Mouse (Mus musculus): ENCODE results near the gene Tbc1d24. TPM values are rescaled to one million over a fixed set of nuclear protein-coding genes. Genes with fewer than 3 reads are reported as not detected.
A peak's percentile ranks its signal among the peaks of the same experiment; 100 is the strongest.

The Tbc1d24 gene
- polyA plus RNA-seq, 1 experiment from 2014 or later = 30.7 TPM

DNA sequence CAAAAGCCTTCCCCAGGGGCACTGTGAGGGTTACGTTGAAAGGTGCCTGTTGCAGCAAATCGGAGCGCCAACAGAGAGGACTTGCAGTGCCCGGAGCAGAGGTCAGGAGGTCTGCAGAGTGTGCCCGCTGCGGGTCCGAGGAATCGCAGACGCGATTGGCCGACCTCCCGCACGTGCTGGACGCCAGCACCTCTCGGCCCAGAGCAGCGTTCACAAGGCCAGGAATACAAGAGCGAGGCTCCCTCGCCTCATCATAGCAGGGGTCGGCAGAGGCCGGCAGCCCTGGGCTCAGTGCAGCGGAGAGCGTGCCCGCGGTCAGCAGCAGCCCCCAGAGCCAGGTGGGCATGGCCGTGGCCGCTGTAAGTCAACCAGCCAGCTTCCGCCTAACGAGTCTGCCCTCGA is 3.3 kb upstream of the Tbc1d24 start:
- Histone ChIP-seq H3K36me3 (replicated peaks) (no peaks in the 10 kb centered on the region), H3K9me3 (no peaks in the 10 kb centered on the region), H3K4me2 (peak overlapping the region; percentile 94), H3K4me3 (peak overlapping the region; percentile 43), H3K27me3 (replicated peaks) (0 out of 2 replicates have a peak, but pooled peaks cover 7% of the 10 kb centered on the region), H3K4me1 (peaks cover 71% of the 10 kb centered on the region), H3K27ac (peak overlapping the region; percentile 53), H3K9ac (peak overlapping the region; percentile 53)
- 1% methylated on average over 29 of the region's 29 CpGs for WGBS
- ATAC-seq (replicated peaks) = no peak

DNA sequence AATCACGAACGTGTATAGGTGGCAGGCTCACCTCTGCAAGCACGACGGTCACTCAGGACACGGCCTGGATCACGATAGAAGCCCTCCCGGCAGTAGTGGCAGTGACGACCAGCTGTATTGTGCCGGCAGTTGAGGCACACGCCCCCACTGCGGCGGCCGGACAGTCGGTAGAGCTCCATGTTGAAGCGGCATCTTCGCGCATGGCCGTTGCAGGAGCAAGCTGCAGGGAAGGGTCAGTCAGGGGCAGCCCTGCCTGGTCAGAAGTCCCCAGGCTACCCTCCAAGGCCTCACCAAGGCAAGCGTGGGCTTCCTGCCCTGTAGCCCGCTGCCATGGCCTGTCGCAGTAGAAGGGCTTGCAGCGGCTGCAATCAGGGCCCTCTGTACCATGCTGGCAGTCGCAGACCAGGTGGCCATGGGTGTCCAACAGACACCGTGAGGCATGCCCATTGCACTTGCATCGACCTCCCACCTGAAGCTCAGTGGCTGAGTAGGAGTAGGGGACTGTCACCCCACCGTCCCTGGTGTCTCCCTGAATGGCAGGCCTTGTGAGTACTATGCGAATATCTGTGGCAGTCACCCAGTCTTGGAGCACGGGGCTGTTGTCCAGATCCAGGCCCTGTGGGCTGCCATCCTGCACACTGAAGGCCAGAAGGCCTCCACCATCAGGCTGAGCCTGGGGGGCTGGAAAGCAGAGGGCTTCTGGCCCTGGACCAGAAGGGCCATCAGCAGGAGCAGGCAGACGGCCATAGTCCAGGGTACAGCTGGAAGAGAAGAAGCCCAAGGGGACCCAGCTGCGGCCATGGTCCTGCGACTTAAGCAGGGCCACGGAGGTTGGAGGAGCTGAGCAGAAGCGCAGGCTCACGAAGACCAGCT is 2.6 kb upstream of the Tbc1d24 start:
- Histone ChIP-seq H3K27me3 (replicated peaks) (0 out of 2 replicates have a peak, but pooled peaks cover 7% of the 10 kb centered on the region), H3K4me3 (peak overlapping the region; percentile 43), H3K27ac (0 out of 2 replicates have a peak overlapping the region, but pooled peaks have one; percentile 53), H3K36me3 (replicated peaks) (no peaks in the 10 kb centered on the region), H3K4me2 (peak overlapping the region; percentile 94), H3K9ac (peak overlapping the region; percentile 53; the same call in 1 of the 2 replicates), H3K4me1 (peaks cover 78% of the 10 kb centered on the region), H3K9me3 (no peaks in the 10 kb centered on the region)
- 63% methylated on average over 34 of the region's 34 CpGs for WGBS
- ATAC-seq (replicated peaks) = no peak

DNA sequence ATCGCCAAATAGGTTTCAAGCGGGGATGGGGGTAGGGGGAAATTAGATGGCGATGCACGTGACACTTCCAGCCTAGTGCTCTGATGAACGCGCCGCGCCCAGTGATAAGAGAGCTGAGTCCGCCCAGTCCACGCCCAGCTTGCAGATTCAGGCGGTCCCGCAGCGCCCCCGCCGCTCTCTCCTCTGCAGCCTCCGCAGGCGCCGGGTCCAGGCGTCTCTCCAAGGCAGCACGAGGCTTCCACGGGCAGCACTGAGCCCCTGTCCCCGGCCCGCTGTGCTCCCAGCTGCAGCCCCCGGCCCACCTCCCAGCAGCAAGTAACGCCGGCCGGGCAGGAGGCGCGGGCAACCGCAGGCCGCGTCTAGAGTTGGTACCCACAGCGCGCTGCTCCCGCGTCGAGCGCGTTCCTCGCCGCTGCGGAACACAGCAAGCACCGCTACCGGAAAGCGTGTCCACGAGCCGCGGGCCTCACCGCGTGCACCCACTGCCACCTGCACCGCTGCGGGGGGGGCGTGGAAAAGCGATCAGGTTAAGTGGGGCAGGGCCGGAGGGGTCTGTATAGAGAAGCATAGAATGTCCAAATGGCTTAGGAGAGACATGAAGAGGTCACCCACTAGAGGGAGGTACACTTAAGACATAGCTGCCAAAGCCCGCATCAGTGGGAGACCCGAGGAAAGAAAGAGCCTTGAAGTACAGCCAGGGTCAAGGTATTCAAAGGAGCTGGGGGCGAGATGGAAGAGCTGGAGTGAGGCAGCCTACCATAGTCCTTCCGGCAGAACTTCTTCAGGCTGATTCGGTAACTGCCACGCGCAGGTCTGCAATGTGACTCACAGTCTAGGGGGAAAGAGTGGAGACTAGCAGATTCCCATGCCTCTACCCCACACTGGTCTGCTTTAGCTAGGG is 1.3 kb upstream of the Tbc1d24 start:
- WGBS = 5% methylated on average over 61 of the region's 62 CpGs
- Histone ChIP-seq H3K9me3 (no peaks in the 10 kb centered on the region), H3K9ac (peak overlapping the region; percentile 45), H3K4me3 (peak overlapping the region; percentile 69), H3K4me2 (peak overlapping the region; percentile 94), H3K27ac (peak overlapping the region; percentile 81), H3K27me3 (replicated peaks) (0 out of 2 replicates have a peak, but pooled peaks cover 7% of the 10 kb centered on the region), H3K36me3 (replicated peaks) (no peaks in the 10 kb centered on the region), H3K4me1 (peaks cover 78% of the 10 kb centered on the region)
- peak; percentile 31 for ATAC-seq (replicated peaks)

DNA sequence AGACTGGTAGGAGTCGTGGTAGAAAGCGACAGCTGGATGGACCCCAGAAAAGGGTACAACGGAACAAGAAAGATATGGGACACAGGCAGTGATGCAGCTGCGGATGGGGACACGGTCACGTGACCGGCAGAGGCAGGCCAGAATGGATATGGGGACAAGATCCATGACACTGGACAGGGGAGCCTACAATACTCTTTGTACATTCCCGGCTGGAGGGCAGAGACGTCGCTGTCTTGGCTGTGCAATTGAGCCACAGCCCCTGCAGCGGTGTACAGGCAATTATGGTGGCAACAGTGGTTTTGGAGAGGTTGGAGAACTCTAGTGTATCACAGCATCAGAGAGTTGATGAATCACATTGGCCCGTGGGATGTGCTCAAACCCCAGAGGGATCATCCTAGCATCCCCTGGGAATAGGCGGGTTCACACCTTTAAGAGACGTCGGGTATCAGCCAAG is 573 bp upstream of the Tbc1d24 start:
- peak; percentile 30 for ATAC-seq (replicated peaks)
- Histone ChIP-seq H3K4me3 (peak overlapping the region; percentile 69), H3K27ac (peak overlapping the region; percentile 81), H3K9me3 (no peaks in the 10 kb centered on the region), H3K27me3 (replicated peaks) (0 out of 2 replicates have a peak, but pooled peaks cover 7% of the 10 kb centered on the region), H3K36me3 (replicated peaks) (no peaks in the 10 kb centered on the region), H3K9ac (peak overlapping the region; percentile 74), H3K4me2 (peak overlapping the region; percentile 94), H3K4me1 (peaks cover 70% of the 10 kb centered on the region)
- WGBS = 6% methylated on average over 15 of the region's 15 CpGs

DNA sequence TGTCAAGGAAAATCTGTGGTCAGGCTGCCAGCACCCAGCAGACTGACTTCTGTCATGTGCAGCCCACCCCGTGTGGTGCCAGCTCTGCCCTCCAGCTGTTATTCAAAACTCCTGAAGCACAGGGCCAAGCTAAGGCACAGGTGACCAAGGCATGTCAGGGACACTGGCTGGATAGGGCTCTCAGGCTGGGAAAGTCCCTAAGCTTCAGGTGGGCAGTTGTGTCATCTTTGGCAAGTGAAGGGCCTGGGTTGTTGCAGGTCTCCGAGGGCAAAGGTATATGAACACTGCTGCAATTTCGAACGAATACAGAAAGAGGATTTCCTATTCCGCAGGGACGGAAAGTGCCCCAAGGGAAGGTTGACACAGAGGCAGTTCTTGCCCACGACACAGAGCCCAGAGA is 516 bp downstream of the Tbc1d24 start:
- H3K4me1 ChIP-seq = peaks cover 77% of the 10 kb centered on the region
- H3K4me3 ChIP-seq = peak overlapping the region; percentile 69
- WGBS = 8% methylated on average over 7 of the region's 7 CpGs
- peak overlapping the region; percentile 94 for H3K4me2 ChIP-seq
- H3K27me3 ChIP-seq (replicated peaks) = 0 out of 2 replicates have a peak, but pooled peaks cover 7% of the 10 kb centered on the region
- peak overlapping the region; percentile 74 for H3K9ac ChIP-seq
- H3K9me3 ChIP-seq = no peaks in the 10 kb centered on the region
- 0 out of 2 replicates have a peak, but pooled peaks have one; percentile 3 for ATAC-seq (replicated peaks)
- peak overlapping the region; percentile 81; the same call in 1 of the 2 replicates for H3K27ac ChIP-seq
- no peaks in the 10 kb centered on the region for H3K36me3 ChIP-seq (replicated peaks)

DNA sequence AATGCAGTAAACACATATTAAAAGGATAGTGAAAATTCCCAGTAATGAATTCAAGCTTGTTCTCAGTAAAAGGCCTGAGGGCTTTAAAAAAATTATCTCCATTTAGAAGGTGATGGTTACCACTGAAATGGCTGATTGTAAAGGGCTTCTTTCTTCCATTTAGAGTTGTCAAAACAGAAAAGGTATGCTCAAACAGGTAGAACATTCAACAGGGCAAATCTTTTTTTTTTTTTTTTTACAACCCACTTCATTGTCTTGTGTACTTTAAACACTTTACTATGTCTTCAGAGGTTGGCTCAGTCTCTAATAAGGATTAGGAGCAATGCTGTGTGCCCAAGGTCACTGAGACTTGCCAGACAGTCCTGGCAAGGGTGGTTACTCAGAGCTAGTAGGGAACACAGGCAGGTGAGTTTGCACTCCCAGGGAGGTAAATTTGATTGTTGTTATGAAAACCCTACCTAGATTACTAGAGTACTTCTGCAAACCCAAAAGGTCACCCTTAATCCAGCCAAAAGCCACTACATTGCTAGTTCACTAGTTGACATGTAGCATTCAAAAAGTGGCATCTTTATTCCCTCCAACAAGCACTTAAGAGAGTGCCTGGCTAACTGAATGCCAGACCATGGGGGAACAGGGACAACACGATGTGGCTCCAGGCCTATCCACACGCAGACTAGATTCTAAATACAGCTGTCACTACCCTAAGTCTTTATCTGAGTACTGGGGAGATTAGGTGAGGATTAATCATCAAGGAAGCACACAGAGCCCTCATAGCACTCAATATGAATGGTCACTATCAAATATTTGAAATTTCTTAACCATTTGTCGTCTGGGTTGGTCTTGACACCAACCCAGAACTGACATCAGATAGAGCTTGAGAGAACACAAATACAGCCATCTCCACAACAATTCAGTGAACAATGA is 1.5 kb downstream of the Tbc1d24 start:
- no peaks in the 10 kb centered on the region for H3K9me3 ChIP-seq
- peak overlapping the region; percentile 94 for H3K4me2 ChIP-seq
- 0 out of 2 replicates have a peak, but pooled peaks cover 7% of the 10 kb centered on the region for H3K27me3 ChIP-seq (replicated peaks)
- H3K36me3 ChIP-seq (replicated peaks) = no peaks in the 10 kb centered on the region
- H3K4me1 ChIP-seq = peaks cover 67% of the 10 kb centered on the region
- H3K9ac ChIP-seq = peak overlapping the region; percentile 74
- ATAC-seq (replicated peaks) = no peak
- H3K4me3 ChIP-seq = peak overlapping the region; percentile 69
- H3K27ac ChIP-seq = no peak overlapping the region
- 70% methylated on average over 3 of the region's 3 CpGs for WGBS

DNA sequence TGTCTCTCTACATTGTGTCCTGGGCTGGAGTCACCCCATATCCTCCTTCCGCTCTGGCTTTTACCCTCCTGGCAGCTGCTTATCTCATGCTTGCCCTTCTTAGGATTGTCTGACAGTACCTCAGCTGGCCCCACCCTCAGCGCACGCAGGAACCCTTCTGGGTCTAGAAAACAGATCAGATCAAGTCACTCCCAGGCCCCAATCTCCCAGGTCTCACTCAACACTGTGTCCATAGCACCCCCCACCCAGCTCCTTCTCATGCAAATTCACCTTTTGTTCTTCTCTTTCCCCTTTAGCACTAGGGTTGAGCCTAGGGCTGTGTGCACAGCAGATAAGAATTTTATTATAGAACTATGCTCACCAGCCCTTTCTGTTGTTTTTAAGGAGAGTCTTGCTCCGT is 2.3 kb downstream of the Tbc1d24 start:
- H3K4me2 ChIP-seq = peak overlapping the region; percentile 94
- ATAC-seq (replicated peaks) = no peak
- 30% methylated on average over 4 of the region's 4 CpGs for WGBS
- H3K36me3 ChIP-seq (replicated peaks) = no peaks in the 10 kb centered on the region
- H3K27me3 ChIP-seq (replicated peaks) = 0 out of 2 replicates have a peak, but pooled peaks cover 7% of the 10 kb centered on the region
- H3K27ac ChIP-seq = no peak overlapping the region
- peak overlapping the region; percentile 2; the same call in 1 of the 2 replicates for H3K9ac ChIP-seq
- H3K9me3 ChIP-seq = no peaks in the 10 kb centered on the region
- H3K4me3 ChIP-seq = no peak overlapping the region
- peaks cover 59% of the 10 kb centered on the region for H3K4me1 ChIP-seq

DNA sequence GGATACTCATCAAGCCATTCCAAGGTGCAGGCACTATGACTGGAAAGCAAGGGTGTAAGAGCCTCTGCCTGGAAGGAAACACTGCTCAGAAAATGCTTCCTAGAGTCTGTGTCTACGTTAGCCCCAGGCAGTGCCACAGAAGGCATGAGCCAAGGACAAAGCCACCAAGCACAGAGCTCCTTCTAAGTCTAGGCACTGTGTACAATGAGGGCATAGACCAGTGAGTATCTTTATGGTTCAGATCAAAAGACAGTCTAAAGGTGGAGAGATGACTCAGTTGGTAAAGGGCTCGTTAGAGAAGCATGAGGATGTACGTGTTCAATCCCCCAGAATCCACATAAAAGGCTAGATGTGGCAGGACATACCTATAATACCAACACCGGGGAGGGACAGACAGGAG is 4.3 kb downstream of the Tbc1d24 start:
- Histone ChIP-seq H3K4me2 (no peak overlapping the region), H3K4me3 (no peak overlapping the region), H3K27ac (no peak overlapping the region), H3K27me3 (replicated peaks) (no peaks in the 10 kb centered on the region), H3K4me1 (peaks cover 41% of the 10 kb centered on the region), H3K9ac (no peak overlapping the region), H3K36me3 (replicated peaks) (no peaks in the 10 kb centered on the region), H3K9me3 (no peaks in the 10 kb centered on the region)
- WGBS = 76% methylated on average over 4 of the region's 4 CpGs
- ATAC-seq (replicated peaks) = no peak

DNA sequence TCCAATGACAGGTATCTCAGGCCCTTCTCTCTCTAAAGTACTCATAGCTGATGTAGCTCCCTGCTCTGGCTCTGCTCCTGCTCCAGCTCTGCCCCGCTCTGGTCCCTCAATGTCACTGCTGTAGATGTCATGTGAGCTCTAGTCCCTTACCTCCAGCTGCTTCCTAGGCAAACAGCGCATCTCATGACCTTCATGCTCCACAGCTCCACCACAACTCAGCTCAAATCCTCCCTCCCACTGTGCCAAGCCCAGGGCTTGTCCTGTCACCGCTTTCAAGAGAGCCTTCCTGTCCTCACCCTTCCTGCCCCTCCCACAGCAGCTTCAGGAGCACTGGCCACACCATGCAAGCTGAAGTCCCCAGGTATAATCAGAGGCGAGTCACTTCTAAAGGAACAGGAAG is 5.6 kb downstream of the Tbc1d24 start:
- Histone ChIP-seq H3K9ac (no peak overlapping the region), H3K4me2 (no peak overlapping the region), H3K36me3 (replicated peaks) (no peaks in the 10 kb centered on the region), H3K27me3 (replicated peaks) (no peaks in the 10 kb centered on the region), H3K4me3 (no peak overlapping the region), H3K27ac (no peak overlapping the region), H3K4me1 (peaks cover 34% of the 10 kb centered on the region), H3K9me3 (no peaks in the 10 kb centered on the region)
- 71% methylated on average over 4 of the region's 4 CpGs for WGBS
- ATAC-seq (replicated peaks) = no peak

DNA sequence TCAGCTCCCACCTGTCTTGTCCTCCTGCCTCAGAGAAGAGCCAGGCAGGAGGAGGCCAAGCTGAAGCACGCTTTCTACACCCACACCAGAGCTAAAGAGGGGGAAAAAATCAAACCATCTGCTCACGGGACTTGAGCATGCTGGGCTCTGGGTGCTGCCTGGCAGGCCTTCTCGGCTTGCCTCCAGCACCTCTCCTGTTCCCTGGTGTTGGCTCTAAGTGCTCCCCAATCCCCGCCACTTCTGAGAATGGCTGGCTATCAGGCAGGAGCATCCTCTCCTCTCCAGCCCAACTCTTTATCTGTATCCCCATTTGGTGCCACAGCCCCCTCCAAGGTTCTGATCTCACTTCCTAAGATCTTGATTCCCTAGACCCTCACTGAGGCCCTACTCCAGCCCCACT is 6.1 kb downstream of the Tbc1d24 start:
- no peaks in the 10 kb centered on the region for H3K36me3 ChIP-seq (replicated peaks)
- H3K27ac ChIP-seq = no peak overlapping the region
- no peak overlapping the region for H3K4me2 ChIP-seq
- H3K27me3 ChIP-seq (replicated peaks) = no peaks in the 10 kb centered on the region
- H3K9me3 ChIP-seq = no peaks in the 10 kb centered on the region
- no peak for ATAC-seq (replicated peaks)
- no peak overlapping the region for H3K4me3 ChIP-seq
- peaks cover 29% of the 10 kb centered on the region for H3K4me1 ChIP-seq
- H3K9ac ChIP-seq = no peak overlapping the region
- 88% methylated on average over 4 of the region's 4 CpGs for WGBS
